In the genomic region with DNA sequence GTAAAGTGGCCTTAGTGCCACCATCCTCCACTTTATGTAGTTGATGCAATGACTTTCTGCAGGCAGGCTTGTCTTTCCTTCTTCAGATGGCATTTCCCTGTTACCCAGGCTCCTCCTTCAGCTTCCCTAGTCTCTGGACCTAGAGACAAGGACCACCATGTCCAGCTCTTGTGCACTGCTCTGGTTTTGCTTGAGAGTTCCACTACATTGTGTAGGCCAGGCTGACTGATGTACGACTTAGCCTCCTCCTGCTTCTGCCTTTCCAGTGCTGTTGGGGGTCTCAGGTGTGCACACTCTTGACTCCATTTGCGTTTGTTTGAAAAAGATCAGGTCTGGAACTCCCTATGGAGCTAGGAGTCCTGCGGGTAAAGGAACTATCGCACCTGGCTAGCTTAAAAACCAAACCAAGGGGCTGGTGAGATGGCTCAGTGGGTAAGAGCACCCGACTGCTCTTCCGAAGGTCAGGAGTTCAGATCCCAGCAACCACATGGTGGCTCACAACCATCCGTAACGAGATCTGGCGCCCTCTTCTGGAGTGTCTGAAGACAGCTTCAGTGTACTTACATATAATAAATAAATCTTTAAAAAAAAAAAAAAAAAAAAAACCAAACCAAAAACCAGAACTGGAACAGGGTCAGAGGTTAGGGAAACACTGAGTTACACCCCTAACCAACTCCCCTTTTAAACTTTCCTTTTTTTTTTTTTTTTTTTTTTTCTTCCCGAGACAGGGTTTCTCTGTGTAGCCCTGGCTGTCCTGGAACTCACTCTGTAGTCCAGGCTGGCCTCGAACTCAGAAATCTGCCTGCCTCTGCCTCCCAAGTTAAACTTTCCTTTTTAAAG, we compare ENCODE assay signal across 9 mouse cellular contexts. TPM values are rescaled to one million over a fixed set of nuclear protein-coding genes. Genes with fewer than 3 reads are reported as not detected.
DNase-seq lines count a peak whose midpoint lies in the region; ATAC-seq and TF ChIP-seq lines count a peak whose summit lies in the region.
"Not testable (repeated sequence)": the region's sequence is repeated elsewhere in the genome, so short reads cannot be mapped to it uniquely, and the experiment has no call there.
"Had no signal": no experiment of that assay in that cellular context is flagged by ENCODE, and none has a peak within 500 bp of the region (broad histone marks: within the 10 kb centered on the region; RNA-seq: fewer than 3 reads in every experiment).

No protein-coding gene starts in this region.

- peaks cover 40% of the 10 kb centered on the region for H3K4me1 ChIP-seq in embryonic facial prominence, embryonic 13.5 days
- H3K4me1 ChIP-seq in heart, adult 2 months (ENCODE audit: control insufficient read depth, insufficient read depth, low read length) = peaks cover 18% of the 10 kb centered on the region
- H3K4me1 ChIP-seq in hindbrain, embryonic 14.5 days (replicated peaks; ENCODE audit: control insufficient read depth, insufficient read depth, low read length) = peaks cover 20% of the 10 kb centered on the region
- H3K4me1 ChIP-seq in liver, embryonic 15.5 days (replicated peaks) = peaks cover 41% of the 10 kb centered on the region
- H3K4me1 ChIP-seq in midbrain, embryonic 14.5 days (ENCODE audit: control insufficient read depth, insufficient read depth, low read length) = peaks cover 25% of the 10 kb centered on the region
- peaks cover 18% of the 10 kb centered on the region; the same call in 1 of the 2 replicates for H3K4me1 ChIP-seq in stomach, embryonic 14.5 days (ENCODE audit: control insufficient read depth, insufficient read depth, low read length)

- WGBS in embryonic facial prominence, embryonic 13.5 days = 73% methylated on average over 11 of the region's 11 CpGs
- WGBS in heart, adult 2 months = 78% methylated on average over 11 of the region's 11 CpGs
- WGBS in hindbrain, embryonic 14.5 days = 74% methylated on average over 11 of the region's 11 CpGs
- 63% methylated on average over 11 of the region's 11 CpGs for WGBS in liver, embryonic 15.5 days (ENCODE audit: insufficient replicate concordance)
- 74% methylated on average over 11 of the region's 11 CpGs for WGBS in midbrain, embryonic 14.5 days
- WGBS in stomach, embryonic 14.5 days = 65% methylated on average over 11 of the region's 11 CpGs

- DNase-seq in ES-CJ7 (ENCODE audit: low read depth, low spot score) = peak; percentile 59
- not testable (repeated sequence) for DNase-seq in heart, adult 2 months; hindbrain, embryonic 14.5 days (ENCODE audit: low spot score); layer of hippocampus, adult 2 months (ENCODE audit: low spot score in 2 of 2); midbrain, embryonic 14.5 days

- not testable (repeated sequence) for TF ChIP-seq POLR2A in heart, adult 2 months (IDR thresholded peaks at IDR 0.05; ENCODE audit: insufficient read depth, low read depth, low read length)

- ATAC-seq in embryonic facial prominence, embryonic 13.5 days (ENCODE audit: insufficient number of reproducible peaks, insufficient read depth, low FRiP score, low TSS enrichment, low read depth); hindbrain, embryonic 14.5 days (ENCODE audit: low FRiP score); liver, embryonic 15.5 days (ENCODE audit: insufficient read depth); midbrain, embryonic 14.5 days (ENCODE audit: low FRiP score, low TSS enrichment); stomach, embryonic 14.5 days (ENCODE audit: insufficient number of reproducible peaks, insufficient read depth, low FRiP score, low read depth): not testable (repeated sequence)

- intact Hi-C loops in heart, adult 2 months (cut with DNase I) = loop anchor here (2.0 kb wide), 1 partner anchor 21 kb away; the partner anchor contains the start of gene Pltp

- not testable (repeated sequence) for H3K9ac ChIP-seq in embryonic facial prominence, embryonic 13.5 days; heart, adult 2 months (ENCODE audit: low read depth, low read length); hindbrain, embryonic 14.5 days; midbrain, embryonic 14.5 days (replicated peaks; ENCODE audit: low read length); stomach, embryonic 14.5 days (replicated peaks; ENCODE audit: low read depth, low read length)
- 0 out of 2 replicates have a peak overlapping the region, but pooled peaks have one; percentile 100 for H3K9ac ChIP-seq in liver, embryonic 15.5 days

- not testable (repeated sequence) for H3K27me3 ChIP-seq in embryonic facial prominence, embryonic 13.5 days; heart, adult 2 months (ENCODE audit: control insufficient read depth, insufficient read depth, low read length); hindbrain, embryonic 14.5 days (ENCODE audit: control insufficient read depth, insufficient read depth, low read length); liver, embryonic 15.5 days; midbrain, embryonic 14.5 days (ENCODE audit: control insufficient read depth, insufficient read depth, low read length); stomach, embryonic 14.5 days (ENCODE audit: control insufficient read depth, insufficient read depth, low read length)

- TF ChIP-seq EP300 in heart, adult 2 months (IDR thresholded peaks at IDR 0.05; ENCODE audit: insufficient read depth, low read depth, low read length) = not testable (repeated sequence)

- peak; percentile 44 for TF ChIP-seq CTCF in heart, adult 2 months (IDR thresholded peaks at IDR 0.05)
- peak; percentile 51 for TF ChIP-seq CTCF in layer of hippocampus, adult 2 months (conservative IDR thresholded peaks at IDR 0.05)

- not testable (repeated sequence) for H3K9me3 ChIP-seq in embryonic facial prominence, embryonic 13.5 days; hindbrain, embryonic 14.5 days (ENCODE audit: control insufficient read depth, low read length); liver, embryonic 15.5 days (replicated peaks); midbrain, embryonic 14.5 days (ENCODE audit: control insufficient read depth, low read length); stomach, embryonic 14.5 days (ENCODE audit: control insufficient read depth, low read depth, low read length)

- H3K36me3 ChIP-seq in embryonic facial prominence, embryonic 13.5 days; heart, adult 2 months (ENCODE audit: control insufficient read depth, insufficient read depth, low read length); hindbrain, embryonic 14.5 days (replicated peaks; ENCODE audit: control insufficient read depth, insufficient read depth); liver, embryonic 15.5 days (replicated peaks); midbrain, embryonic 14.5 days (ENCODE audit: control insufficient read depth, insufficient read depth, low read length); stomach, embryonic 14.5 days (ENCODE audit: control insufficient read depth, insufficient read depth, low read length): not testable (repeated sequence)

- not testable (repeated sequence) for H3K79me2 ChIP-seq in heart, adult 2 months (replicated peaks; ENCODE audit: control insufficient read depth, insufficient read depth, low read length)

- H3K4me3 ChIP-seq in embryonic facial prominence, embryonic 13.5 days = peak overlapping the region; percentile 92
- not testable (repeated sequence) for H3K4me3 ChIP-seq in heart, adult 2 months
- peak overlapping the region; percentile 94; the same call in 1 of the 2 replicates for H3K4me3 ChIP-seq in hindbrain, embryonic 14.5 days (replicated peaks; ENCODE audit: low read length)
- H3K4me3 ChIP-seq in layer of hippocampus, adult 2 months = peak overlapping the region; percentile 74; the same call in 1 of the 2 replicates
- peak overlapping the region; percentile 99 for H3K4me3 ChIP-seq in liver, embryonic 15.5 days (replicated peaks)
- H3K4me3 ChIP-seq in midbrain, embryonic 14.5 days (replicated peaks; ENCODE audit: low read depth, low read length) = peak overlapping the region; percentile 96
- H3K4me3 ChIP-seq in stomach, embryonic 14.5 days (ENCODE audit: low read depth, low read length) = peak overlapping the region; percentile 97; the same call in 1 of the 2 replicates

- H3K4me2 ChIP-seq in embryonic facial prominence, embryonic 13.5 days = peak overlapping the region; percentile 94
- H3K4me2 ChIP-seq in hindbrain, embryonic 14.5 days (replicated peaks) = peak overlapping the region; percentile 96
- H3K4me2 ChIP-seq in liver, embryonic 15.5 days = peak overlapping the region; percentile 88
- peak overlapping the region; percentile 94 for H3K4me2 ChIP-seq in midbrain, embryonic 14.5 days (ENCODE audit: low read length)
- peak overlapping the region; percentile 89 for H3K4me2 ChIP-seq in stomach, embryonic 14.5 days (replicated peaks; ENCODE audit: low read depth, low read length)

- H3K27ac ChIP-seq in embryonic facial prominence, embryonic 13.5 days = 0 out of 2 replicates have a peak overlapping the region, but pooled peaks have one; percentile 22
- H3K27ac ChIP-seq in heart, adult 2 months = peak overlapping the region; percentile 100
- H3K27ac ChIP-seq in hindbrain, embryonic 14.5 days = peak overlapping the region; percentile 100; the same call in 1 of the 2 replicates
- peak overlapping the region; percentile 100 for H3K27ac ChIP-seq in layer of hippocampus, adult 2 months
- H3K27ac ChIP-seq in liver, embryonic 15.5 days (replicated peaks) = peak overlapping the region; percentile 95; the same call in 1 of the 2 replicates
- H3K27ac ChIP-seq in midbrain, embryonic 14.5 days (replicated peaks; ENCODE audit: low read depth, low read length) = not testable (repeated sequence)
- H3K27ac ChIP-seq in stomach, embryonic 14.5 days (ENCODE audit: low read length) = peak overlapping the region; percentile 33; the same call in 1 of the 2 replicates

RNA-seq across cellular contexts. Expression of gene Pcif1, which starts 1.5 kb away (rescaled TPM):
- 78.4 and 78.8 TPM in 2 replicates for polyA plus RNA-seq in embryonic facial prominence, embryonic 13.5 days (2015; fragmentation: Nextera tagmentation; extraction: Ambion mirVana)
- total RNA-seq in heart, adult 2 months (2021) = 10 to 100 TPM; 25.7 to 31.8 TPM
- polyA plus RNA-seq in heart, adult 2 months (2012; rRNA removed) = 18.4 and 20.8 TPM in 2 replicates
- polyA plus RNA-seq in hindbrain, embryonic 14.5 days (2014; fragmentation: Nextera tagmentation; extraction: Ambion mirVana) = 72.9 and 74.7 TPM in 2 replicates
- total RNA-seq in layer of hippocampus, adult 2 months (2021) = 10 to 100 TPM; 45.9 to 49.6 TPM
- polyA plus RNA-seq in liver, embryonic 15.5 days (2015; fragmentation: Nextera tagmentation; extraction: Ambion mirVana) = 38.3 and 40.7 TPM in 2 replicates
- 92.8 and 99.5 TPM in 2 replicates for polyA plus RNA-seq in midbrain, embryonic 14.5 days (2014; fragmentation: Nextera tagmentation; extraction: Ambion mirVana)
- polyA plus RNA-seq in stomach, embryonic 14.5 days (2014; fragmentation: Nextera tagmentation; extraction: Ambion mirVana) = 70.6 and 87.3 TPM in 2 replicates

RNA-seq across cellular contexts. Expression of gene Pltp, which starts 20.1 kb away (rescaled TPM):
- 67.4 and 69.8 TPM in 2 replicates for polyA plus RNA-seq in embryonic facial prominence, embryonic 13.5 days (2015; fragmentation: Nextera tagmentation; extraction: Ambion mirVana)
- total RNA-seq in heart, adult 2 months (2021) = 10 to 100 TPM; 33.8 to 36.1 TPM
- 57.4 and 71.2 TPM in 2 replicates for polyA plus RNA-seq in heart, adult 2 months (2012; rRNA removed)
- 148 and 167 TPM in 2 replicates for polyA plus RNA-seq in hindbrain, embryonic 14.5 days (2014; fragmentation: Nextera tagmentation; extraction: Ambion mirVana)
- 10 to 100 TPM; 67.4 to 86.9 TPM for total RNA-seq in layer of hippocampus, adult 2 months (2021)
- 17.8 and 23.5 TPM in 2 replicates for polyA plus RNA-seq in liver, embryonic 15.5 days (2015; fragmentation: Nextera tagmentation; extraction: Ambion mirVana)
- polyA plus RNA-seq in midbrain, embryonic 14.5 days (2014; fragmentation: Nextera tagmentation; extraction: Ambion mirVana) = 29.8 and 91.1 TPM in 2 replicates
- polyA plus RNA-seq in stomach, embryonic 14.5 days (2014; fragmentation: Nextera tagmentation; extraction: Ambion mirVana) = 50.6 and 53.2 TPM in 2 replicates
- total RNA-seq: megakaryocyte-erythroid progenitor cell, adult 5-6 weeks had no signal

RNA-seq across cellular contexts. Expression of gene Zfp335, which starts 34.0 kb away (rescaled TPM):
- polyA plus RNA-seq in embryonic facial prominence, embryonic 13.5 days (2015; fragmentation: Nextera tagmentation; extraction: Ambion mirVana) = 15.5 and 16.1 TPM in 2 replicates
- 1 to 10 TPM; 8.0 to 8.2 TPM for total RNA-seq in heart, adult 2 months (2021)
- polyA plus RNA-seq in heart, adult 2 months (2012; rRNA removed) = 14.0 and 14.3 TPM in 2 replicates
- polyA plus RNA-seq in hindbrain, embryonic 14.5 days (2014; fragmentation: Nextera tagmentation; extraction: Ambion mirVana) = 14.6 and 15.4 TPM in 2 replicates
- total RNA-seq in layer of hippocampus, adult 2 months (2021) = 10 to 100 TPM; 29.0 to 30.9 TPM
- 5.9 and 6.9 TPM in 2 replicates for polyA plus RNA-seq in liver, embryonic 15.5 days (2015; fragmentation: Nextera tagmentation; extraction: Ambion mirVana)
- 13.9 and 15.5 TPM in 2 replicates for polyA plus RNA-seq in midbrain, embryonic 14.5 days (2014; fragmentation: Nextera tagmentation; extraction: Ambion mirVana)
- polyA plus RNA-seq in stomach, embryonic 14.5 days (2014; fragmentation: Nextera tagmentation; extraction: Ambion mirVana) = 11.8 and 12.7 TPM in 2 replicates

RNA-seq across cellular contexts. Expression of gene Neurl2, which starts 44.3 kb away (rescaled TPM):
- 8.4 and 9.0 TPM in 2 replicates for polyA plus RNA-seq in embryonic facial prominence, embryonic 13.5 days (2015; fragmentation: Nextera tagmentation; extraction: Ambion mirVana)
- total RNA-seq in heart, adult 2 months (2021) = 10 to 100 TPM; 47.2 to 49.2 TPM
- polyA plus RNA-seq in heart, adult 2 months (2012; rRNA removed) = 54.2 and 54.8 TPM in 2 replicates
- 5.8 and 7.9 TPM in 2 replicates for polyA plus RNA-seq in hindbrain, embryonic 14.5 days (2014; fragmentation: Nextera tagmentation; extraction: Ambion mirVana)
- 1 to 10 TPM; 2.8 to 3.6 TPM for total RNA-seq in layer of hippocampus, adult 2 months (2021)
- polyA plus RNA-seq in liver, embryonic 15.5 days (2015; fragmentation: Nextera tagmentation; extraction: Ambion mirVana) = 1.5 and 2.5 TPM in 2 replicates
- polyA plus RNA-seq in midbrain, embryonic 14.5 days (2014; fragmentation: Nextera tagmentation; extraction: Ambion mirVana) = 5.1 and 6.9 TPM in 2 replicates
- polyA plus RNA-seq in stomach, embryonic 14.5 days (2014; fragmentation: Nextera tagmentation; extraction: Ambion mirVana) = 6.3 and 8.3 TPM in 2 replicates

RNA-seq across cellular contexts. Expression of gene Ctsa, which starts 44.9 kb away (rescaled TPM):
- 129 and 139 TPM in 2 replicates for polyA plus RNA-seq in embryonic facial prominence, embryonic 13.5 days (2015; fragmentation: Nextera tagmentation; extraction: Ambion mirVana)
- 10 to 100 TPM; 94.3 to 99.8 TPM for total RNA-seq in heart, adult 2 months (2021)
- 200 and 232 TPM in 2 replicates for polyA plus RNA-seq in heart, adult 2 months (2012; rRNA removed)
- polyA plus RNA-seq in hindbrain, embryonic 14.5 days (2014; fragmentation: Nextera tagmentation; extraction: Ambion mirVana) = 85.9 and 89.6 TPM in 2 replicates
- 100 to 1,000 TPM; 103 to 108 TPM for total RNA-seq in layer of hippocampus, adult 2 months (2021)
- 75.4 and 81.1 TPM in 2 replicates for polyA plus RNA-seq in liver, embryonic 15.5 days (2015; fragmentation: Nextera tagmentation; extraction: Ambion mirVana)
- polyA plus RNA-seq in midbrain, embryonic 14.5 days (2014; fragmentation: Nextera tagmentation; extraction: Ambion mirVana) = 77.1 and 88.2 TPM in 2 replicates
- polyA plus RNA-seq in stomach, embryonic 14.5 days (2014; fragmentation: Nextera tagmentation; extraction: Ambion mirVana) = 130 and 134 TPM in 2 replicates
